Mouse (Mus musculus) intestine, embryonic 15.5 days (tissue): ENCODE data around the gene Eif1. TPM values are rescaled to one million over a fixed set of nuclear protein-coding genes. Genes with fewer than 3 reads are reported as not detected.
"Not testable (repeated sequence)": the region's sequence is repeated elsewhere in the genome, so short reads cannot be mapped to it uniquely, and the experiment has no call there.

Source experiments
- ATAC-seq: fragments of 200-750 bp; cut with Nextera tagmentation; 2 replicates; pipeline ENCODE4 v1.8.0; 2017; ENCODE audit warnings: moderate TSS enrichment, moderate library complexity
- H3K27ac ChIP-seq: fragments of 300-500 bp; sonication (generic); 2 replicates; pipeline ENCODE4 v1.5.1; 2015; ENCODE audit warnings: mild to moderate bottlenecking, inconsistent platforms
- H3K27me3 ChIP-seq: fragments of 300-500 bp; sonication (generic); replicated peaks from 2 replicates; pipeline ENCODE4 v1.6.1; 2015; ENCODE audit warnings: inconsistent platforms
- H3K36me3 ChIP-seq: fragments of 300-500 bp; sonication (generic); 2 replicates; pipeline ENCODE4 v1.6.1; 2015; ENCODE audit warnings: inconsistent platforms
- H3K4me1 ChIP-seq: fragments of 300-500 bp; sonication (generic); replicated peaks from 2 replicates; pipeline ENCODE4 v1.6.1; 2015; ENCODE audit warnings: inconsistent platforms
- H3K4me2 ChIP-seq: fragments of 300-500 bp; sonication (generic); replicated peaks from 2 replicates; pipeline ENCODE4 v1.6.1; 2015; ENCODE audit warnings: mild to moderate bottlenecking, inconsistent platforms
- H3K4me3 ChIP-seq: fragments of 300-500 bp; sonication (generic); replicated peaks from 2 replicates; pipeline ENCODE4 v1.5.1; 2015; ENCODE audit warnings: inconsistent platforms
- H3K9ac ChIP-seq: fragments of 300-500 bp; sonication (generic); 2 replicates; pipeline ENCODE4 v1.6.1; 2015; ENCODE audit warnings: inconsistent platforms
- H3K9me3 ChIP-seq: fragments of 300-500 bp; sonication (generic); 2 replicates; pipeline ENCODE4 v1.6.1; 2016; ENCODE audit warnings: inconsistent platforms
- WGBS: fragments of 180-500 bp; shearing (Covaris S2); methylation state at CpG from one replicate; pipeline ENCODE4 v1.1.7; 2015; 5-methylcytosine and 5-hydroxymethylcytosine counted together
- polyA plus RNA-seq: library from polyadenylated mRNA; unstranded; fragments of >200 nt; fragmentation: Nextera tagmentation; extraction: Ambion mirVana; gene quantifications from 2 replicates; pipeline ENCODE4 v1.2.1, GENCODE M21; 2015

The Eif1 gene
- polyA plus RNA-seq, 1 experiment from 2014 or later: 1,952 TPM

- H3K27me3 ChIP-seq: peaks cover 19% of the 10 kb centered on the region
- H3K9ac ChIP-seq: no peak overlapping the region
- peaks cover 19% of the 10 kb centered on the region for H3K4me1 ChIP-seq
- no peak overlapping the region for H3K4me3 ChIP-seq
- no peak for ATAC-seq
- H3K27ac ChIP-seq: no peak overlapping the region
- 73% methylated on average over 6 of the region's 6 CpGs for WGBS
- H3K9me3 ChIP-seq: no peaks in the 10 kb centered on the region
- no peak overlapping the region for H3K4me2 ChIP-seq
- H3K36me3 ChIP-seq: no peaks in the 10 kb centered on the region
These were observed 40.5 kb downstream of the Eif1 start for GRCm38 (mm10) chr11:100360175-100360574.

- peaks cover 13% of the 10 kb centered on the region; the same call in 1 of the 2 replicates for H3K27me3 ChIP-seq
- no CpG with 5 or more reads among the region's 13 CpGs for WGBS
- H3K4me1 ChIP-seq: peaks cover 13% of the 10 kb centered on the region
- not testable (repeated sequence) for H3K9ac ChIP-seq, H3K27ac ChIP-seq, ATAC-seq, H3K4me3 ChIP-seq, H3K4me2 ChIP-seq, H3K36me3 ChIP-seq, H3K9me3 ChIP-seq
These were observed 41.4 kb downstream of the Eif1 start for GRCm38 (mm10) chr11:100361059-100361458.

- peaks cover 8% of the 10 kb centered on the region; the same call in 1 of the 2 replicates for H3K4me1 ChIP-seq
- H3K4me3 ChIP-seq: no peak overlapping the region
- WGBS: 16% methylated on average over 8 of the region's 8 CpGs
- no peak overlapping the region for H3K27ac ChIP-seq
- H3K9me3 ChIP-seq: no peaks in the 10 kb centered on the region
- no peak overlapping the region for H3K4me2 ChIP-seq
- peak; percentile 32; the same call in 1 of the 2 replicates for ATAC-seq
- peaks cover 8% of the 10 kb centered on the region; the same call in 1 of the 2 replicates for H3K27me3 ChIP-seq
- no peaks in the 10 kb centered on the region for H3K36me3 ChIP-seq
- H3K9ac ChIP-seq: no peak overlapping the region
These were observed 42.7 kb downstream of the Eif1 start for GRCm38 (mm10) chr11:100362209-100362978.

GRCm38 (mm10) chr11:100362979-100363562, 43.4 kb downstream of the Eif1 start:
- WGBS: 18% methylated on average over 12 of the region's 12 CpGs
- ATAC-seq: peak; percentile 41; the same call in 1 of the 2 replicates
- Histone ChIP-seq H3K4me1 (peaks cover 8% of the 10 kb centered on the region; the same call in 1 of the 2 replicates), H3K27me3 (peaks cover 6% of the 10 kb centered on the region; the same call in 1 of the 2 replicates), H3K27ac (no peak overlapping the region), H3K9ac (no peak overlapping the region), H3K4me3 (no peak overlapping the region), H3K36me3 (no peaks in the 10 kb centered on the region), H3K4me2 (no peak overlapping the region), H3K9me3 (no peaks in the 10 kb centered on the region)

GRCm38 (mm10) chr11:100369145-100369544, 49.5 kb downstream of the Eif1 start:
- H3K27me3 ChIP-seq: no peaks in the 10 kb centered on the region
- H3K4me3 ChIP-seq: no peak overlapping the region
- H3K9ac ChIP-seq: no peak overlapping the region
- no peak overlapping the region for H3K4me2 ChIP-seq
- no peak for ATAC-seq
- H3K9me3 ChIP-seq: no peaks in the 10 kb centered on the region
- 65% methylated on average over 7 of the region's 7 CpGs for WGBS
- H3K36me3 ChIP-seq: peaks cover 29% of the 10 kb centered on the region
- no peak overlapping the region for H3K27ac ChIP-seq
- no peaks in the 10 kb centered on the region for H3K4me1 ChIP-seq

- no peak overlapping the region for H3K4me2 ChIP-seq
- ATAC-seq: no peak
- H3K9ac ChIP-seq: no peak overlapping the region
- WGBS: 69% methylated on average over 8 of the region's 8 CpGs
- no peak overlapping the region for H3K4me3 ChIP-seq
- H3K27me3 ChIP-seq: no peaks in the 10 kb centered on the region
- H3K27ac ChIP-seq: no peak overlapping the region
- no peaks in the 10 kb centered on the region for H3K4me1 ChIP-seq
- no peaks in the 10 kb centered on the region for H3K9me3 ChIP-seq
- peaks cover 33% of the 10 kb centered on the region for H3K36me3 ChIP-seq
These were observed 50.1 kb downstream of the Eif1 start for GRCm38 (mm10) chr11:100369822-100370221.

Other genes with a start within 250 kb of the Eif1 start
- 0.11 TPM in 1 of 2 replicates, not detected in the other for gene Krt32, start 231.7 kb upstream of the Eif1 start, polyA plus RNA-seq
- not detected in 2 replicates for gene Krt35, start 223.6 kb upstream of the Eif1 start, polyA plus RNA-seq
- gene Krt36, start 214.3 kb upstream of the Eif1 start, polyA plus RNA-seq: not detected in 2 replicates
- 0.50 and 0.58 TPM in 2 replicates for gene Krt13, start 198.3 kb upstream of the Eif1 start, polyA plus RNA-seq
- gene Krt15, start 184.0 kb upstream of the Eif1 start, polyA plus RNA-seq: 4.7 and 5.9 TPM in 2 replicates
- 743 and 782 TPM in 2 replicates for gene Krt19, start 171.2 kb upstream of the Eif1 start, polyA plus RNA-seq
- not detected in 2 replicates for gene Krt9, start 126.6 kb upstream of the Eif1 start, polyA plus RNA-seq
- 8.6 and 9.6 TPM in 2 replicates for gene Krt14, start 112.3 kb upstream of the Eif1 start, polyA plus RNA-seq
- not detected in 2 replicates for gene Krt16, start 71.0 kb upstream of the Eif1 start, polyA plus RNA-seq
- 11.6 and 12.7 TPM in 2 replicates for gene Krt17, start 58.9 kb upstream of the Eif1 start, polyA plus RNA-seq
- gene Krt42, start 50.0 kb upstream of the Eif1 start, polyA plus RNA-seq: not detected in 2 replicates
- 2.1 and 2.4 TPM in 2 replicates for gene Gast, start 14.5 kb downstream of the Eif1 start, polyA plus RNA-seq
- 13.9 and 15.5 TPM in 2 replicates for gene Hap1, start 36.2 kb downstream of the Eif1 start, polyA plus RNA-seq
- gene Jup, start 77.9 kb downstream of the Eif1 start, polyA plus RNA-seq: 133 and 139 TPM in 2 replicates
- gene P3h4, start 95.0 kb downstream of the Eif1 start, polyA plus RNA-seq: 44.1 and 45.4 TPM in 2 replicates
- 84.2 and 86.6 TPM in 2 replicates for gene Fkbp10, start 95.8 kb downstream of the Eif1 start, polyA plus RNA-seq
- 94.2 and 100 TPM in 2 replicates for gene Nt5c3b, start 121.9 kb downstream of the Eif1 start, polyA plus RNA-seq
- 0.35 and 0.47 TPM in 2 replicates for gene Klhl10, start 122.0 kb downstream of the Eif1 start, polyA plus RNA-seq
- 5.7 and 5.9 TPM in 2 replicates for gene Klhl11, start 152.9 kb downstream of the Eif1 start, polyA plus RNA-seq
- gene Acly, start 208.1 kb downstream of the Eif1 start, polyA plus RNA-seq: 146 and 153 TPM in 2 replicates
- 0.19 and 0.20 TPM in 2 replicates for gene Ttc25, start 225.7 kb downstream of the Eif1 start, polyA plus RNA-seq